Comparison of ENCODE assay signal across 24 mouse cellular contexts in the genomic region with DNA sequence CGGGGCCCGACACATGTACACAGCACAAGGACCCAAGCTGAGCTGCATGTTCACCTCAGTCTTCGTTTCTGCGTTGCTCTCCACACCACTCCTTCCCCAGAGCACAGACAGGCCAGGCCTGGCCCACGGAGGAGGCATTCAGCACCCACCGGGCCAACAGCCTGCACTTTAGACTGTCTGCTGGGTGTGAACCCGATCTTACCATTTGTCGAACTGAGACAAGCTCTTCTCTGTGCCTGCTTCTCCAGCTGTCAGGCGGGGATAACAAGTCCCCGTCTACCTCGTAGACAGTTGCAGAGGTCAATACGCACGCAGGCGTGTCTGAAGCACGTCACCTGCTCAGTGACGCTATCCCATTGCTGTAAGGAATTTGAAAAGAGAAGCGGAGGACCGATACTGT.
DNase-seq lines count a peak whose midpoint lies in the region; ATAC-seq and TF ChIP-seq lines count a peak whose summit lies in the region.
"Had no signal": no experiment of that assay in that cellular context is flagged by ENCODE, and none has a peak within 500 bp of the region (broad histone marks: within the 10 kb centered on the region; RNA-seq: fewer than 3 reads in every experiment).

No protein-coding gene starts in this region.

- no peak overlapping the region for H3K4me2 ChIP-seq in limb, embryonic 12.5 days
- no peak overlapping the region for H3K4me2 ChIP-seq in intestine, embryonic 15.5 days (replicated peaks)
- no peak overlapping the region for H3K4me2 ChIP-seq in limb, embryonic 14.5 days (replicated peaks; ENCODE audit: low read depth, low read length, severe bottlenecking)
- H3K4me2 ChIP-seq: embryonic facial prominence, embryonic 13.5 days; forebrain, embryonic 13.5 days; heart, embryonic 13.5 days; hindbrain, embryonic 14.5 days had no signal

- H3K27me3 ChIP-seq in limb, embryonic 12.5 days = peaks cover 2% of the 10 kb centered on the region; the same call in 1 of the 2 replicates
- no peaks in the 10 kb centered on the region for H3K27me3 ChIP-seq in limb, embryonic 10.5 days (ENCODE audit: low read depth, poor library complexity, severe bottlenecking)
- no peaks in the 10 kb centered on the region for H3K27me3 ChIP-seq in intestine, embryonic 15.5 days (replicated peaks)
- H3K27me3 ChIP-seq in limb, embryonic 14.5 days (ENCODE audit: control insufficient read depth, insufficient read depth, low read length) = no peaks in the 10 kb centered on the region
- H3K27me3 ChIP-seq: forebrain, embryonic 13.5 days had no signal

- H3K9ac ChIP-seq in limb, embryonic 12.5 days (replicated peaks) = 0 out of 2 replicates have a peak overlapping the region, but pooled peaks have one; percentile 23
- H3K9ac ChIP-seq in intestine, embryonic 15.5 days = no peak overlapping the region
- no peak overlapping the region for H3K9ac ChIP-seq in limb, embryonic 14.5 days (ENCODE audit: low read depth, low read length, severe bottlenecking)
- H3K9ac ChIP-seq: embryonic facial prominence, embryonic 13.5 days; forebrain, embryonic 13.5 days; heart, embryonic 13.5 days; hindbrain, embryonic 14.5 days had no signal

- DNase-seq in limb, embryonic 10.5 days (ENCODE audit: low spot score) = no peak
- peak; percentile 22 for DNase-seq in R1 (ENCODE audit: low read depth, low spot score)
- no peak for DNase-seq in limb, embryonic 14.5 days (ENCODE audit: low spot score)
- DNase-seq in adrenal gland, postnatal 10 days = no peak
- DNase-seq: adrenal gland, adult 2 months; adrenal gland, postnatal 25 days; cerebellum, adult 11-12 months; cerebellum, adult 8-10 months; gastrocnemius, adult 2 months; gastrocnemius, postnatal 14 days; heart, adult 11 months; heart, postnatal 14 days; heart, postnatal 4 days; kidney, adult 18-20 months had no signal

- WGBS in limb, embryonic 12.5 days = 76% methylated on average over 18 of the region's 18 CpGs
- WGBS in limb, embryonic 10.5 days = 79% methylated on average over 18 of the region's 18 CpGs
- 42% methylated on average over 18 of the region's 18 CpGs for WGBS in intestine, embryonic 15.5 days
- 75% methylated on average over 18 of the region's 18 CpGs for WGBS in limb, embryonic 14.5 days

- ATAC-seq in limb, embryonic 12.5 days (ENCODE audit: insufficient number of reproducible peaks, insufficient read depth, low FRiP score, low TSS enrichment, low read depth) = no peak
- peak; percentile 62 for ATAC-seq in intestine, embryonic 15.5 days
- ATAC-seq in limb, embryonic 14.5 days (ENCODE audit: low FRiP score, low read depth) = peak; percentile 55
- ATAC-seq in frontal cortex, adult (ENCODE audit: low TSS enrichment) = no peak
- ATAC-seq: CD4-positive, CD25-positive, alpha-beta regulatory T cell, adult 4 months; forebrain, embryonic 13.5 days; inflammation-experienced regulatory T-cells, adult 6 months had no signal

- no peak overlapping the region for H3K27ac ChIP-seq in limb, embryonic 12.5 days
- no peak overlapping the region for H3K27ac ChIP-seq in limb, embryonic 10.5 days
- H3K27ac ChIP-seq in intestine, embryonic 15.5 days = no peak overlapping the region
- no peak overlapping the region for H3K27ac ChIP-seq in limb, embryonic 14.5 days (replicated peaks; ENCODE audit: low read depth, low read length)
- H3K27ac ChIP-seq: embryonic facial prominence, embryonic 13.5 days; forebrain, embryonic 10.5 days; forebrain, embryonic 13.5 days; gastrocnemius, adult 2 months; heart, embryonic 13.5 days; hindbrain, embryonic 14.5 days had no signal

- H3K4me1 ChIP-seq in limb, embryonic 12.5 days (replicated peaks) = peaks cover 7% of the 10 kb centered on the region
- peaks cover 13% of the 10 kb centered on the region for H3K4me1 ChIP-seq in limb, embryonic 10.5 days
- H3K4me1 ChIP-seq in intestine, embryonic 15.5 days (replicated peaks) = no peaks in the 10 kb centered on the region; the same call in 1 of the 2 replicates
- H3K4me1 ChIP-seq in limb, embryonic 14.5 days (ENCODE audit: control insufficient read depth, insufficient read depth, low read length) = no peaks in the 10 kb centered on the region
- H3K4me1 ChIP-seq: embryonic facial prominence, embryonic 13.5 days; forebrain, embryonic 13.5 days had no signal

- H3K9me3 ChIP-seq in limb, embryonic 12.5 days = no peaks in the 10 kb centered on the region
- H3K9me3 ChIP-seq in limb, embryonic 10.5 days (replicated peaks) = no peaks in the 10 kb centered on the region
- no peaks in the 10 kb centered on the region for H3K9me3 ChIP-seq in intestine, embryonic 15.5 days
- H3K9me3 ChIP-seq in limb, embryonic 14.5 days (ENCODE audit: control insufficient read depth, low read length) = no peaks in the 10 kb centered on the region
- H3K9me3 ChIP-seq: embryonic facial prominence, embryonic 13.5 days; forebrain, embryonic 10.5 days; forebrain, embryonic 13.5 days; heart, embryonic 13.5 days had no signal

- H3K4me3 ChIP-seq in limb, embryonic 12.5 days (replicated peaks) = no peak overlapping the region
- no peak overlapping the region for H3K4me3 ChIP-seq in limb, embryonic 10.5 days
- H3K4me3 ChIP-seq in intestine, embryonic 15.5 days (replicated peaks) = no peak overlapping the region
- no peak overlapping the region for H3K4me3 ChIP-seq in limb, embryonic 14.5 days (replicated peaks; ENCODE audit: low read length)
- H3K4me3 ChIP-seq: embryonic facial prominence, embryonic 13.5 days; forebrain, embryonic 10.5 days; forebrain, embryonic 13.5 days; gastrocnemius, adult 2 months; heart, embryonic 13.5 days had no signal

- no peak for TF ChIP-seq POLR2A in limb, embryonic 14.5 days (IDR thresholded peaks at IDR 0.05; ENCODE audit: borderline replicate concordance, extremely low read depth, insufficient read depth, insufficient read length)

- H3K36me3 ChIP-seq in limb, embryonic 12.5 days = no peaks in the 10 kb centered on the region
- H3K36me3 ChIP-seq in limb, embryonic 10.5 days = no peaks in the 10 kb centered on the region
- H3K36me3 ChIP-seq in intestine, embryonic 15.5 days = no peaks in the 10 kb centered on the region
- H3K36me3 ChIP-seq in limb, embryonic 14.5 days (ENCODE audit: control insufficient read depth, insufficient read depth, low read length) = no peaks in the 10 kb centered on the region
- H3K36me3 ChIP-seq: embryonic facial prominence, embryonic 13.5 days; forebrain, embryonic 10.5 days; heart, embryonic 13.5 days had no signal

Comparison
In these comparisons a context has a peak if more than half of its experiments do, and no peak if none do; other contexts are left out.
1. ATAC-seq: peak in intestine, embryonic 15.5 days (single experiment) and limb, embryonic 14.5 days (single experiment); none in limb, embryonic 12.5 days (single experiment) and frontal cortex, adult (single experiment).